Mouse (Mus musculus): ENCODE measurements around the gene Gm8906. TPM values are rescaled to one million over a fixed set of nuclear protein-coding genes. Genes with fewer than 3 reads are reported as not detected.
"Not testable (repeated sequence)": the region's sequence is repeated elsewhere in the genome, so short reads cannot be mapped to it uniquely, and the experiment has no call there.

The Gm8906 gene
- not detected in 2 replicates for polyA plus RNA-seq (2015; fragmentation: Nextera tagmentation; extraction: Ambion mirVana)

DNA sequence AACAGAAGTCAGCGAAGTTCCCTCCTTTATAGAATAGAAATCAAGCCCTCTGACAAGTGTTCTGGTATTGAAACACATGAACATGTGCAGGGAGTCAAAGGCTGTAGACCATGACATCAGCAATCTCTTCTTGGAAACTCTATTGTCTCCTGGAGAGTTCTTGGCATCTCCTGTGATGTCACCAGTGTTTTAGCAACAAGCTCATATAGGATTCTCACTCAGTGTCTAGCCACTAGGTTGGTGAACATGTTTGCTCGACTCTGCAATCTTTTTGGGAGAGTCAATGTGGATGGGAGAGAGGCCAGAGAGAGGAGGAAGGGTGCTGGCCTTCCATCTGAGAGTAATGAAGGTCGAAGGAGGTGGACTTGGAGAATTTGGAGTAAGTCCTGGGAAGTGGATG, at the start of gene Gm8906:
TSS of gene Gm8906 (plus strand) at position 301 of the 400 bp plus-strand sequence.
- not testable (repeated sequence) for H3K9me3 ChIP-seq (replicated peaks); ATAC-seq (ENCODE audit: low FRiP score); H3K4me1 ChIP-seq; H3K4me3 ChIP-seq (replicated peaks); H3K27ac ChIP-seq (replicated peaks); H3K27me3 ChIP-seq (replicated peaks); H3K9ac ChIP-seq (replicated peaks); H3K4me2 ChIP-seq; H3K36me3 ChIP-seq
- WGBS: 45% methylated on average over 2 of the region's 3 CpGs

Other genes with a start within 250 kb of the Gm8906 start
- 0.96 TPM in 1 of 2 replicates, not detected in the other for gene Gm8890, start 246.7 kb upstream of the Gm8906 start, polyA plus RNA-seq (2015; fragmentation: Nextera tagmentation; extraction: Ambion mirVana)
- gene Speer1, start 161.2 kb upstream of the Gm8906 start, polyA plus RNA-seq (2015; fragmentation: Nextera tagmentation; extraction: Ambion mirVana): not detected in 2 replicates
- gene Gm8897, start 86.3 kb upstream of the Gm8906 start, polyA plus RNA-seq (2015; fragmentation: Nextera tagmentation; extraction: Ambion mirVana): not detected in 2 replicates
- gene Gm6460, start 92.2 kb downstream of the Gm8906 start, polyA plus RNA-seq (2015; fragmentation: Nextera tagmentation; extraction: Ambion mirVana): not detected in 2 replicates
- 0.73 and 0.91 TPM in 2 replicates for gene Gm8922, start 179.3 kb downstream of the Gm8906 start, polyA plus RNA-seq (2015; fragmentation: Nextera tagmentation; extraction: Ambion mirVana)